Mouse (Mus musculus): ENCODE measurements around the gene Cyb5r1.
A peak's percentile ranks its signal among the peaks of the same experiment; 100 is the strongest.

Gene Cyb5r1

GRCm38 (mm10) chr1:134405509-134406413, at the start of gene Cyb5r1:
Gene Cyb5r1, plus strand, starts transcription at chr1:134405559.
- peak; percentile 88 for DNase-seq (ENCODE audit: low read depth)

DNA sequence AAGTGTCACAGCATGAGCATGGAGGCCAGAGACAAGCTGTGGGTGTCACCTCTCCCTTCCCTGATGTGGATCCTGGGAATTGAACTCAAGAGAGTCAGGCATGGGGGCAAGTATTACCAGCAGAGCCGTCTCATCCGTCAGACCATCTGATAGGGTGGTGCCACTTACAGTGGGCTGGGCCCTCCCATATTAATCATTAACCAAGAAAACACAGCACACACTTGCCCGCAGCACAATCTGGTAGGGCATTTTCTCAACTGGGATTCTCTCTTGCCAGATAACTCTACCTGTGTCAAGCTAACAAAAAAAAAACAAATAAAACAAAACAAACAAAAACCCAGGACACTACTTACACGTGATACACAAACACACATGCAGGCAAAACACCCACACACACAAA, 47.9 kb upstream of the Cyb5r1 start:
- no peak for DNase-seq (ENCODE audit: low read depth)

- DNase-seq (ENCODE audit: low read depth): no peak
These were observed 44.7 kb upstream of the Cyb5r1 start for GRCm38 (mm10) chr1:134360656-134361055.

GRCm38 (mm10) chr1:134361195-134361856, 44.0 kb upstream of the Cyb5r1 start:
- DNase-seq (ENCODE audit: low read depth): peak; percentile 51

GRCm38 (mm10) chr1:134361857-134362212, 43.5 kb upstream of the Cyb5r1 start, which contains the start of gene Tmem183a:
Gene Tmem183a, minus strand, starts transcription at chr1:134361979.
- peak; percentile 96 for DNase-seq (ENCODE audit: low read depth)

- no peak for DNase-seq (ENCODE audit: low read depth)
These were observed 42.2 kb upstream of the Cyb5r1 start for GRCm38 (mm10) chr1:134363194-134363593.

DNA sequence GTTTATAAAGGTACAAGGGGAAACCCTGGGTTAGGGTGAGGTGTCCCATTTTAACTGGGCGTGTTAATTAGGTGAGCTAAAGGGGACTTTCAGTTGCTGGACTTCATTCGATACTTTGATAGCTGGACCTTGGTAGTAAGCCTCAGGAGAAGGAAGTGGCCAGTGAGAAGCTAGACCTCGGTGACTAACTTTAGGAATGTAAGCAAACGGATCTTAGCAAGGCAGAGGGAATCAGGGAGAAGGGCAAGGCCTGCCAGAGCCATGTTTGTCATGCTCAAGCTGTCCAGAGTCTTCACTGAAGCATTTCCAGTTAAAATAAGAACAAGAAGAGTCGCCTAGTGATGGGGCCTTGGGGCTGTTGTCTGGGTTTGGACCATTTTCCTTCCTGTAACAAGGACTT, 39.9 kb upstream of the Cyb5r1 start:
- no peak for DNase-seq (ENCODE audit: low read depth)

- DNase-seq (ENCODE audit: low read depth): peak; percentile 71
These were observed 36.5 kb upstream of the Cyb5r1 start for GRCm38 (mm10) chr1:134368777-134369337.

- DNase-seq (ENCODE audit: low read depth): no peak
These were observed 31.2 kb upstream of the Cyb5r1 start for GRCm38 (mm10) chr1:134374124-134374523.

DNA sequence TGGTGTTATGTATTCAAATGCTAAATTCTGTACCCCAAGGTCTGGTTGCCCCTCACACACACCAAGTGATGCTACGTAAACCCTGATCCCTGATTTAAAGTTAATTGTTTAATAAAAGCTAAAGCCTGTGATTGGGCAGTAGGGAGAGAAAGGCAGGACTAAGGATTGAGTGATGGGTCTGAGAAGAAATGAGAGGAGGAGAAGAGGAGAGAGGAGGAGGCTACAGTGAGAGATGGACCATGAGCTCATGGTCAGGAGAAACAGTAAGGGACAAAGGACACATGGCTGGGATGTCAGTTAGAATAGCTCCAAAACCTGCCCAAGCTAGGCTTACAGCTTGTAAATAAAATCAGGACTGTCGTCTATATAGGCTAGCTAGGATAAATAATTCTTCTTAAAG, 24.3 kb upstream of the Cyb5r1 start:
- no peak for DNase-seq (ENCODE audit: low read depth)

DNA sequence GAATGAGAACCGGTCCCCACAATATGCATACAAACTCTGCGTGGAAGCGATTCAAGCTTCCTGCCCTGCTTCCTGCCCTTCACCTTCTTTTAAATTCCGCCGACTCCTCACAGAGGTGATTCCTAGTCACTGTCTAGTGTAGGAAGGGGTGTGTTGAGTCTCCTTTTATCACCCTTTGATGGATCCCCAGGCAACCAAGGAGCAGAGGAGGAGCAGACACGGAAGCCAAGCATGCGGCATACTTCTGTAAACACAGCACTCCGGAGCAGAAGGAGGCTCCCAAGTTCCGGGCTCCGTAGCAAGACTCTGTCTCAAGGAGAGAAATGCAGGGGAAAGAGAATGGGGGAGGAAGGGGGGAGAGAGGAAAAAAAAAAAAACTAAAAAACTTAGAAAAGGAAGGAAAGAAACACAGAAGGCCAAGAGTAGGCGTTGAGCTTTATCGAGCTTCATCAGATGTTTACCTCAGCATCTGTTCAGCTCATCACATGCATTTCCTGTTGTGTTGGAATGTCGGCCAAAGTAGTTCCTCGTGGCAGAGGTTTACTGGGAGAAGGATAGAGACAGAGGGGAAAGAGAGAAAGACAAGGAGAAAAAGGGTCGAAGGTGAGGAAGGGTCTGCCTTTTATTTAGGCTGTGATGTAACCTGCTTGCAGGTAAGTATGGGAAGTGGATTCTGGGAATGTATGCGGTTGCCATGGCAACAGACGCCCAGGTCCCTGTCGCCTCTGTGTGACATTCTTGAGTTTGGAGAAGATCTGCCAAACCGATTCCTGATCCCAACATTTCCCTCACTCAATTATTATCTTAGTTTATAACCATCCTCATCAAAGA, 23.3 kb upstream of the Cyb5r1 start:
- DNase-seq (ENCODE audit: low read depth): peak; percentile 22

DNA sequence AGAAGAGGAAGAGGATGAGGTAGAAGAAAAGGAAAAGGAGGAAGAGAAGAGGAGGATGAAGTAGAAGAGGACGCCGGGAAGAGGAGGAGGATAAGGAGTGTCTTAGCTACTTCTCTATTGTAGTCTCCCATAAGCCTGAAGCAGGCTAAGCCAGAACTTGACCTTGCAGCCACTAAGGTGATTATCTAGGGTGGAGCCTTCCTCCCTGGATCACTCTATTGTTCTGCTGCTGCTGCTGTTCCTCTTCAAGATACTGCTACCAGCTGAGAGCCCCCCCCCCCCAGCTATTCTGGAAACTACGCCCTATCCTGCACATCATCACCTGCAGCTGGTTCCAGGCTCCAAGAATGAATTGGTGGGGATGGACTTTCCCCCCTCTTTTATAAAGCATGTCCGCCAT, 20.8 kb upstream of the Cyb5r1 start:
- DNase-seq (ENCODE audit: low read depth): no peak

GRCm38 (mm10) chr1:134385176-134385575, 20.2 kb upstream of the Cyb5r1 start:
- no peak for DNase-seq (ENCODE audit: low read depth)

- no peak for DNase-seq (ENCODE audit: low read depth)
These were observed 19.7 kb upstream of the Cyb5r1 start, which contains the start of gene 4933406M09Rik for GRCm38 (mm10) chr1:134385666-134386065. Gene 4933406M09Rik, plus strand, starts transcription at chr1:134385940.

GRCm38 (mm10) chr1:134393827-134394226, 11.5 kb upstream of the Cyb5r1 start:
- DNase-seq (ENCODE audit: low read depth): no peak

- no peak for DNase-seq (ENCODE audit: low read depth)
These were observed 7.1 kb upstream of the Cyb5r1 start for GRCm38 (mm10) chr1:134398210-134398609.

GRCm38 (mm10) chr1:134399735-134400134, 5.6 kb upstream of the Cyb5r1 start:
- peak; percentile 22 for DNase-seq (ENCODE audit: low read depth)

- no peak for DNase-seq (ENCODE audit: low read depth)
These were observed 1.0 kb downstream of the Cyb5r1 start for GRCm38 (mm10) chr1:134406414-134406771.

- no peak for DNase-seq (ENCODE audit: low read depth)
These were observed 2.7 kb downstream of the Cyb5r1 start for GRCm38 (mm10) chr1:134408080-134408479.

- no peak for DNase-seq (ENCODE audit: low read depth)
These were observed 6.6 kb downstream of the Cyb5r1 start for GRCm38 (mm10) chr1:134411706-134412629.

DNA sequence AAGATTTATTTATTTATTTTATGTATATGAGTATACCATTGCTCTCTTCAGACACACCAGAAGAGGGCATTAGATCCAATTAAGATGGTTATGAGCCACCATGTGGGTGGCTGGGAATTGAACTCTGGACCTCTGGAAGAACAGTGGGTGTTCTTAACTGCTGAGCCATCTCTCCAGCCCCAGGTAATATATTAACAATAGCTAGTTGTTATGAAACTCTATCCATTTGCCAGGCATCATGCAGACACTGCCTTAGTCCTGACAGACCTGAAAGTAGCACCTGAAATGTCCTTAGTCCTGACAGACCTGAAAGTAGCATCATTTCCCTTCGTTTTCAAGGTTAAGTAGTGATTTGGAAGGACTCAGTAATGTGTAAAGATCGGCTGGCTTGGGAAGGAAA, 8.7 kb downstream of the Cyb5r1 start:
- no peak for DNase-seq (ENCODE audit: low read depth)
